Mouse (Mus musculus) small intestine, adult 2 months (tissue): ENCODE data around the gene Gm17364.

Experiments used
- CTCF ChIP-seq: fragments of 200-500 bp; IDR thresholded peaks from 2 replicates; pipeline ENCODE4 v1.5.1; 2012; ENCODE audit warnings: low read depth, mild to moderate bottlenecking, control low read depth, inconsistent platforms, low read length, moderate library complexity, mixed read lengths; ENCODE audit not compliant: insufficient replicate concordance, insufficient read length; ENCODE audit errors: extremely low read depth
- POLR2A ChIP-seq: fragments of 200-500 bp; IDR thresholded peaks from 2 replicates; pipeline ENCODE4 v1.6.1; 2012; ENCODE audit warnings: low read depth, mild to moderate bottlenecking, control low read depth, inconsistent platforms, low read length, moderate library complexity

DNA sequence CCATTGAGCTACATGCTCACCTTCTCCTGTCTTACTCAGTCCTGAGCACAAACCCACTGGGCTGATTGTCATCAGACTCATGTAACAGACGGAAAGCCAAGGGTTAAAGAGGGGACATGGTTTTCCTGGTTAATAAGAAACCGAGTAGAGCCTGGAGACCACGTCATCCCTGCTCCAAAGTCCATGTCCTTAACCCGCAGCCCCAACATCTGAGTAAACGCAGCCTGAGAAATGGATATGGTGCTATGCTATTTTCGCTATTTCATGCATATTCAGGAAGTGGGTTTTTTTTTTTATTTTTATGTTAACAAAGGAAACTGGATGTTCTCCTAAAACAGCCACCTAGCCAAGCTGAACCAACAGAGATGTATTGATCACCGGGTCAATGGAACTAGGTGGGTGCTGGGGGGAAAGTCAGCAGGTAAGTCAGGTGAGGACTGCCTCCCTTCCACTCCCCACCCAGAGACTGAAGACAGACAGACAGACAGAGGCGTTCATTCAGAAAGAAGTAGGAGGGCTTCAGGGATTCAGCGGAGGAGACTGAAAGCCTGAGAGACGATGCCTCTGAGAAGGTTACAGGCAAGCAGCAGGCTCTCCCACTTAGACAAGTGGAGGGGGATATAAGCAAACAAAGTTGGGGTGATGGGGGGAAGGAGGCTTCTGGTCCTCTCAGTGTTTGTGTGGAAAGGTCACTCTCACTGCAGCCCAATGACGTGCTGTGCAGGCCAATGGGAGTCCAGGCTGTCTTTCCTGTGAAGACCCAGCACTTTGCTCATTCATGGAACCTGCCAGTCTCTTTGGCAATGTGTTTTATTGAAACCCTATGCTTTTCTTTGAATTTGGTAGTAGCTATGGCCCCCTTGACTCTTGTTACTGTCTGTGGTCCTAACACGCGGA is 37.7 kb downstream of the Gm17364 start:
- no peak for TF ChIP-seq CTCF
- TF ChIP-seq POLR2A: no peak
